Mouse (Mus musculus) midbrain, embryonic 13.5 days (tissue): Measurements from ENCODE around the gene Pik3c2b. TPM values are rescaled to one million over a fixed set of nuclear protein-coding genes. Genes with fewer than 3 reads are reported as not detected.

Experiments used
- ATAC-seq: fragments of 200-750 bp; cut with Nextera tagmentation; 2 replicates; pipeline ENCODE4 v1.8.0; 2017; ENCODE audit warnings: mild to moderate bottlenecking, moderate TSS enrichment, moderate library complexity
- H3K27ac ChIP-seq: fragments of 300-500 bp; sonication (generic); 2 replicates; pipeline ENCODE4 v1.5.1; 2015; ENCODE audit warnings: inconsistent platforms, mild to moderate bottlenecking, moderate library complexity
- H3K27me3 ChIP-seq: fragments of 300-500 bp; sonication (generic); 2 replicates; pipeline ENCODE4 v1.6.1; 2015; ENCODE audit warnings: mild to moderate bottlenecking, inconsistent platforms
- H3K36me3 ChIP-seq: fragments of 300-500 bp; sonication (generic); 2 replicates; pipeline ENCODE4 v1.6.1; 2015; ENCODE audit warnings: mild to moderate bottlenecking, inconsistent platforms
- H3K4me1 ChIP-seq: fragments of 300-500 bp; sonication (generic); replicated peaks from 2 replicates; pipeline ENCODE4 v1.6.1; 2015; ENCODE audit warnings: inconsistent platforms
- H3K4me2 ChIP-seq: fragments of 300-500 bp; sonication (generic); replicated peaks from 2 replicates; pipeline ENCODE4 v1.6.1; 2015; ENCODE audit warnings: moderate library complexity, mild to moderate bottlenecking, inconsistent platforms
- H3K4me3 ChIP-seq: fragments of 300-500 bp; sonication (generic); replicated peaks from 2 replicates; pipeline ENCODE4 v1.5.1; 2015; ENCODE audit warnings: mild to moderate bottlenecking, inconsistent platforms
- H3K9ac ChIP-seq: fragments of 300-500 bp; sonication (generic); replicated peaks from 2 replicates; pipeline ENCODE4 v1.6.1; 2015; ENCODE audit warnings: mild to moderate bottlenecking, inconsistent platforms
- H3K9me3 ChIP-seq: fragments of 300-500 bp; sonication (generic); 2 replicates; pipeline ENCODE4 v1.6.1; 2016; ENCODE audit warnings: mild to moderate bottlenecking, inconsistent platforms
- WGBS: fragments of 180-500 bp; shearing (Covaris S2); methylation state at CpG from one replicate; pipeline ENCODE4 v1.1.7; 2015; 5-methylcytosine and 5-hydroxymethylcytosine counted together
- polyA plus RNA-seq: library from polyadenylated mRNA; unstranded; fragments of >200 nt; fragmentation: Nextera tagmentation; extraction: Ambion mirVana; gene quantifications from 2 replicates; pipeline ENCODE4 v1.2.1, GENCODE M21; 2015

Gene Pik3c2b
- polyA plus RNA-seq, 1 experiment from 2014 or later, result 17.0 TPM

- peaks cover 17% of the 10 kb centered on the region for H3K4me1 ChIP-seq
- ATAC-seq, result peak; percentile 83
- H3K27ac ChIP-seq, result peak overlapping the region; percentile 67
- no peaks in the 10 kb centered on the region for H3K9me3 ChIP-seq
- peaks cover 86% of the 10 kb centered on the region for H3K36me3 ChIP-seq
- no peak overlapping the region for H3K4me2 ChIP-seq
- H3K27me3 ChIP-seq, result no peaks in the 10 kb centered on the region
- no peak overlapping the region for H3K4me3 ChIP-seq
- H3K9ac ChIP-seq, result no peak overlapping the region; the same call in 1 of the 2 replicates
- 45% methylated on average over 7 of the region's 7 CpGs for WGBS
Measured at GRCm38 (mm10) chr1:133087206-133087905, 41.9 kb downstream of the Pik3c2b start.

- Histone ChIP-seq H3K9me3 (no peaks in the 10 kb centered on the region), H3K27ac (no peak overlapping the region), H3K4me2 (no peak overlapping the region), H3K4me3 (no peak overlapping the region), H3K4me1 (peaks cover 17% of the 10 kb centered on the region), H3K9ac (no peak overlapping the region), H3K27me3 (no peaks in the 10 kb centered on the region), H3K36me3 (peaks cover 86% of the 10 kb centered on the region)
- 83% methylated on average over 10 of the region's 10 CpGs for WGBS
- ATAC-seq, result no peak
Measured at GRCm38 (mm10) chr1:133088196-133088595, 42.7 kb downstream of the Pik3c2b start.

GRCm38 (mm10) chr1:133089415-133089814, 43.9 kb downstream of the Pik3c2b start:
- Histone ChIP-seq H3K27me3 (no peaks in the 10 kb centered on the region), H3K27ac (no peak overlapping the region), H3K36me3 (peaks cover 86% of the 10 kb centered on the region), H3K4me1 (peaks cover 11% of the 10 kb centered on the region), H3K9ac (no peak overlapping the region), H3K9me3 (no peaks in the 10 kb centered on the region), H3K4me2 (no peak overlapping the region), H3K4me3 (no peak overlapping the region)
- no peak for ATAC-seq
- WGBS, result 86% methylated on average over 4 of the region's 4 CpGs

- no peak overlapping the region for H3K27ac ChIP-seq
- no peaks in the 10 kb centered on the region for H3K27me3 ChIP-seq
- no peak for ATAC-seq
- peaks cover 11% of the 10 kb centered on the region for H3K4me1 ChIP-seq
- no peak overlapping the region for H3K4me2 ChIP-seq
- peaks cover 87% of the 10 kb centered on the region for H3K36me3 ChIP-seq
- WGBS, result 81% methylated on average over 6 of the region's 6 CpGs
- no peak overlapping the region for H3K9ac ChIP-seq
- no peaks in the 10 kb centered on the region for H3K9me3 ChIP-seq
- no peak overlapping the region for H3K4me3 ChIP-seq
Measured at GRCm38 (mm10) chr1:133090641-133091040, 45.2 kb downstream of the Pik3c2b start.

GRCm38 (mm10) chr1:133091483-133091882, 46.0 kb downstream of the Pik3c2b start:
- Histone ChIP-seq H3K27ac (no peak overlapping the region), H3K27me3 (no peaks in the 10 kb centered on the region), H3K9me3 (no peaks in the 10 kb centered on the region), H3K4me3 (no peak overlapping the region), H3K9ac (no peak overlapping the region), H3K4me1 (peaks cover 11% of the 10 kb centered on the region), H3K4me2 (no peak overlapping the region), H3K36me3 (peaks cover 96% of the 10 kb centered on the region)
- WGBS, result 91% methylated on average over 8 of the region's 8 CpGs
- no peak for ATAC-seq

GRCm38 (mm10) chr1:133093719-133094118, 48.3 kb downstream of the Pik3c2b start:
- no peaks in the 10 kb centered on the region for H3K9me3 ChIP-seq
- H3K4me2 ChIP-seq, result no peak overlapping the region
- H3K4me1 ChIP-seq, result no peaks in the 10 kb centered on the region
- 95% methylated on average over 7 of the region's 7 CpGs for WGBS
- peaks cover 100% of the 10 kb centered on the region for H3K36me3 ChIP-seq
- ATAC-seq, result no peak
- no peak overlapping the region for H3K4me3 ChIP-seq
- H3K27me3 ChIP-seq, result no peaks in the 10 kb centered on the region
- H3K27ac ChIP-seq, result no peak overlapping the region
- H3K9ac ChIP-seq, result no peak overlapping the region

- 0 out of 2 replicates have a peak overlapping the region, but pooled peaks have one; percentile 28 for H3K9ac ChIP-seq
- no peaks in the 10 kb centered on the region for H3K9me3 ChIP-seq
- no peak overlapping the region for H3K27ac ChIP-seq
- H3K4me1 ChIP-seq, result no peaks in the 10 kb centered on the region
- no peak overlapping the region for H3K4me2 ChIP-seq
- no peaks in the 10 kb centered on the region for H3K27me3 ChIP-seq
- peak; percentile 84 for ATAC-seq
- H3K36me3 ChIP-seq, result peaks cover 98% of the 10 kb centered on the region
- WGBS, result 44% methylated on average over 17 of the region's 17 CpGs
- no peak overlapping the region for H3K4me3 ChIP-seq
Measured at GRCm38 (mm10) chr1:133100980-133101798, 55.7 kb downstream of the Pik3c2b start.

GRCm38 (mm10) chr1:133102108-133102507, 56.6 kb downstream of the Pik3c2b start:
- H3K4me1 ChIP-seq, result no peaks in the 10 kb centered on the region
- H3K27ac ChIP-seq, result no peak overlapping the region
- no peak overlapping the region for H3K4me3 ChIP-seq
- no peaks in the 10 kb centered on the region for H3K27me3 ChIP-seq
- WGBS, result 87% methylated on average over 5 of the region's 5 CpGs
- H3K36me3 ChIP-seq, result peaks cover 98% of the 10 kb centered on the region
- no peak overlapping the region for H3K4me2 ChIP-seq
- H3K9ac ChIP-seq, result no peak overlapping the region
- no peaks in the 10 kb centered on the region for H3K9me3 ChIP-seq
- no peak for ATAC-seq

- Histone ChIP-seq H3K27me3 (no peaks in the 10 kb centered on the region), H3K4me2 (no peak overlapping the region), H3K4me1 (no peaks in the 10 kb centered on the region), H3K9me3 (no peaks in the 10 kb centered on the region), H3K27ac (no peak overlapping the region), H3K36me3 (peaks cover 91% of the 10 kb centered on the region), H3K4me3 (no peak overlapping the region), H3K9ac (no peak overlapping the region)
- WGBS, result 99% methylated on average over 7 of the region's 7 CpGs
- no peak for ATAC-seq
Measured at GRCm38 (mm10) chr1:133103315-133103714, 57.8 kb downstream of the Pik3c2b start.

- no peaks in the 10 kb centered on the region for H3K4me1 ChIP-seq
- 96% methylated on average over 6 of the region's 6 CpGs for WGBS
- no peak overlapping the region for H3K4me2 ChIP-seq
- H3K27ac ChIP-seq, result no peak overlapping the region
- H3K9ac ChIP-seq, result no peak overlapping the region
- H3K36me3 ChIP-seq, result peaks cover 85% of the 10 kb centered on the region
- ATAC-seq, result no peak
- H3K9me3 ChIP-seq, result no peaks in the 10 kb centered on the region
- no peak overlapping the region for H3K4me3 ChIP-seq
- H3K27me3 ChIP-seq, result no peaks in the 10 kb centered on the region
Measured at GRCm38 (mm10) chr1:133103871-133104270, 58.4 kb downstream of the Pik3c2b start.

- Histone ChIP-seq H3K9me3 (no peaks in the 10 kb centered on the region), H3K27ac (no peak overlapping the region), H3K4me3 (no peak overlapping the region), H3K27me3 (no peaks in the 10 kb centered on the region), H3K4me2 (no peak overlapping the region), H3K9ac (no peak overlapping the region), H3K36me3 (no peaks in the 10 kb centered on the region), H3K4me1 (no peaks in the 10 kb centered on the region)
- 92% methylated on average over 4 of the region's 4 CpGs for WGBS
- ATAC-seq, result no peak
Measured at GRCm38 (mm10) chr1:133116108-133116507, 70.6 kb downstream of the Pik3c2b start.

- Histone ChIP-seq H3K27me3 (no peaks in the 10 kb centered on the region), H3K4me3 (no peak overlapping the region), H3K27ac (no peak overlapping the region), H3K9me3 (no peaks in the 10 kb centered on the region), H3K4me1 (no peaks in the 10 kb centered on the region), H3K36me3 (no peaks in the 10 kb centered on the region), H3K9ac (no peak overlapping the region), H3K4me2 (no peak overlapping the region)
- WGBS, result 94% methylated on average over 5 of the region's 5 CpGs
- no peak for ATAC-seq
Measured at GRCm38 (mm10) chr1:133118127-133118526, 72.7 kb downstream of the Pik3c2b start.
